Mouse (Mus musculus) cerebellum, adult 2 months (tissue): ENCODE measurements around the gene A230072I06Rik.

Experiments
- CTCF ChIP-seq: fragments of 200-500 bp; IDR thresholded peaks from 2 replicates; pipeline ENCODE4 v1.5.1; 2011; ENCODE audit warnings: low read depth, mild to moderate bottlenecking, control low read depth, low read length, moderate library complexity, borderline replicate concordance; ENCODE audit not compliant: insufficient read depth
- POLR2A ChIP-seq: fragments of 200-500 bp; IDR thresholded peaks from 2 replicates; pipeline ENCODE4 v1.6.1; 2011; ENCODE audit warnings: low read length, control low read depth, borderline replicate concordance; ENCODE audit not compliant: insufficient read depth

DNA sequence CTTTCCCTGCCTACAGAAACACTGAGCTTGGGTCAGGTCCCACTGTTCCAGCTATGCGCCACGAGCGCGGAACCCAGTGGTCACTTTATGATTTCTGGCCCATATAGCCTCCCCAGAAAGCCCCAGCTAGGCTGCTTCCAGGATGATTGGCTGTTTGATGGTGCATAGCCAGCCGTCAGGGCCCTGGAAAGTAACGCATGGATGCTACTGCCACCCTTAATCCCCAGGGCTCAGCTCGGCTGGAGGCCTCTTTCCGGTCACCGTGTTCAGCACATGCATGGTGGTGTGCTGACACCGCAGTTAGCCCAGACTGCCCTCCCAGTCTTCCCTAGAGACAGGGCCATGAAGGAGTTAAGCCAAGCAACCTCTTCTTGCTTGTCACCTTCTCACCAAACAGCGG lies 35.6 kb downstream of the A230072I06Rik start:
- TF ChIP-seq CTCF (no peak), POLR2A (no peak)
